Mouse (Mus musculus): ENCODE data around the gene Rxfp3. TPM values are rescaled to one million over a fixed set of nuclear protein-coding genes. Genes with fewer than 3 reads are reported as not detected.

Gene Rxfp3
- polyA plus RNA-seq, 1 experiment from 2014 or later = 0.95 TPM

DNA sequence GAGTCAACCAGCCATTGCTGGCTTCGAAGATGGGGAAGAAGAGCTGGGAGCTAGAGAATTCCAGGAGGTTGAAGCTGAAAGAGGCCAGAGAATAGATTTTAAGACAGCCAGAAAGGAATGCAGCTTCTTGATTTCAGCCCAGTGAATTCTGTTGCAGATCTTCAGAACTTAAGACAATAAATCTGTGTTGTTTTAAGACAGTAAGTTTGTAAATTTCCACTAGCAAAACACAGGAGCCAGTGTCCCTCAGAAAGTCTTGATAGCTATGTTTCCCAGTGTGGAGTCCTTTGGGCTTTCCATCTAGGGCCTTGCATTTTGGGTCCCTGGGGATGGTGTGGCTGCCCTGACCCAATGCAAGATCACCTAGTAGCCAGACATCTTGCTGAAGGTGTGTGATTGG lies 25.1 kb upstream of the Rxfp3 start:
- Histone ChIP-seq H3K4me3 (no peak overlapping the region), H3K9ac (no peak overlapping the region), H3K36me3 (no peaks in the 10 kb centered on the region), H3K27me3 (no peaks in the 10 kb centered on the region), H3K27ac (replicated peaks) (no peak overlapping the region), H3K4me1 (replicated peaks) (peaks cover 33% of the 10 kb centered on the region), H3K4me2 (no peak overlapping the region), H3K9me3 (no peaks in the 10 kb centered on the region)
- ATAC-seq (ENCODE audit: low read depth) = no peak
- 91% methylated on average over 1 of the region's 1 CpGs for WGBS

DNA sequence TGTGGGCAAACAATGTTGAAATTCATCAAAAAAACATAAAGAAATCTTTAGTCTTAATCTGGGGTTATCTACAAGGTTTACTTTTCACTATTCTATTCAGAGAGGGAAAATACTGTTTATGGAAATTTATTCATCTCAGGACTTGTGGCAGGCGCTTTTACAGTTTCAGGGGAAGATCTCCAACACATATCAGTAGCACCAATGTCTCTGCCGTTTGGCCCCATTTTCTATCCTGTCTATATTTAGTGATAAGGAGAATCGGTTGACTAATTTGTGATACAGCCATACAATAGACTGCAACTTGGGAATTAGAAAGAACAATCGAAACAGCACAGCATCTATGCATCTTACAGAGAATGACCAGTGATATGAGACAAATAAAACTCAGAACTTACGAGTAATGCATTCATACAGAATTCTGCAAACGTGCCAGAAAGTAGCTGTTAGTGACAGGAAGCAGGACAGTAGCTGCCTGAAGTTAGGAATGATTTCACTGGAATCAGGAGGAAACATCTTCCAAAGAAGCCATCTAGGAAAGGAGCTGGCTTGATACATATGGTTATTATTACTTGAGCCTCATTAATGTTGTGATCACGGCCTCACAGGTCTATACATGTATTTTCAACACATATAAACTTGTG lies 16.8 kb upstream of the Rxfp3 start:
- no peaks in the 10 kb centered on the region for H3K4me1 ChIP-seq (replicated peaks)
- WGBS = 85% methylated on average over 7 of the region's 7 CpGs
- no peak overlapping the region for H3K9ac ChIP-seq
- no peaks in the 10 kb centered on the region for H3K27me3 ChIP-seq
- no peak for ATAC-seq (ENCODE audit: low read depth)
- no peaks in the 10 kb centered on the region for H3K36me3 ChIP-seq
- H3K4me3 ChIP-seq = no peak overlapping the region
- no peaks in the 10 kb centered on the region for H3K9me3 ChIP-seq
- no peak overlapping the region for H3K4me2 ChIP-seq
- no peak overlapping the region for H3K27ac ChIP-seq (replicated peaks)

DNA sequence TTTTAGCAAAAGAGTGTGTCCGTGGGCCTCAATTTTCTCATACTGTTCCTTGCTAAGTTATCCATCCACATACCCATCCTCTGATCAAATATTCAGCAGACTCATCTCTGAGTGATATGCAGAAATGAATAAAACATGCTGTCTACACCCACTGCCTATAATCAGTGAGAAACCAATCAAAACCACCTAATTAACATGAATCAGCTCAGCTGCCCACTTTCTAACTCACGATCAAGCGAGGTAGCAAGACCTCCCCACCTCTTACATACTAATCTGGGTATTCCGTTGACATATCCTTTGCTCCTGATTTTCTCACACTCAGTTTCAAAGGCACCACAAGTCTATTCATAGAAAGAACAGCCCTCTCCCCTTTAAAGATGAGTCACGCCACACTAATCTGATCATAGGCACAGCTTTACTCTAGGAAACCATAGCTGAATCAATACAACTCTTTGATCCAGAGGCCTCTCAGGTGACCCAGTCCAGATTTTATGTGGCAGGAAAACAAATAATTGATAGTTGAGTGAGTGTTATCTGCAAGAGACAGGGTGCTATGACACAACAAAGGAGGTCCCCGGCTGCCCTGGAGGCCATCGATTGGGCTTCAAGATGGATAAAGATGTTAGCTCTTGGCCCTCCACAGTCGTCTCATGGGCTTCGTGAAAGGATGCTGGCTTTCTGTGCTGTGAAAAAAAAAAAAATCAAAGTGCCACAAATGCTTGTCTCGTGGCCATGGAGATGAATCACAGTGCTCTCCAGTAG lies 16.1 kb upstream of the Rxfp3 start:
- no peak overlapping the region for H3K4me3 ChIP-seq
- no peaks in the 10 kb centered on the region for H3K36me3 ChIP-seq
- no peaks in the 10 kb centered on the region for H3K27me3 ChIP-seq
- no peaks in the 10 kb centered on the region for H3K9me3 ChIP-seq
- no peaks in the 10 kb centered on the region for H3K4me1 ChIP-seq (replicated peaks)
- ATAC-seq (ENCODE audit: low read depth) = no peak
- no peak overlapping the region for H3K27ac ChIP-seq (replicated peaks)
- 65% methylated on average over 10 of the region's 10 CpGs for WGBS
- no peak overlapping the region for H3K4me2 ChIP-seq
- H3K9ac ChIP-seq = no peak overlapping the region

DNA sequence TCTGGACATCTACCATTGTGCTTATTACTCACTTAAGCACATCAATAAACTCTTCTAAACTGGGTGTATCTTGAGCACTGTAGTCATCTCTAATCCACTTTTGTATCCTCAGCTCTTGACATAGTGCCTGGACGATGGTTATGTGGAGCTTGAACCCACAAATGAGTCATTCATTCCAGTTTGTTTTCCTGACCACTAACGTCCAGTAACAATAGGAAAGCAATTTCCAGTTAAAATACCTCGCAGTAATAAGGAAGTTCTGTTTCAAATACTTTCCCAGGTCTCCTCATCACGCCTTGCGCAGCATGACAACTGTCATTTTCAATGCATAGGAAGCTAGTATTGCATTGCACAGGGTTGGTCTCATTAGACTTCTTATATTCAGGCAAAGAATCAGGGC lies 5.0 kb upstream of the Rxfp3 start:
- H3K4me2 ChIP-seq = no peak overlapping the region
- peaks cover under 1% of the 10 kb centered on the region for H3K4me1 ChIP-seq (replicated peaks)
- H3K9me3 ChIP-seq = no peaks in the 10 kb centered on the region
- H3K27me3 ChIP-seq = peaks cover 6% of the 10 kb centered on the region
- ATAC-seq (ENCODE audit: low read depth) = no peak
- WGBS = 87% methylated on average over 5 of the region's 5 CpGs
- H3K36me3 ChIP-seq = no peaks in the 10 kb centered on the region
- H3K9ac ChIP-seq = no peak overlapping the region
- no peak overlapping the region for H3K27ac ChIP-seq (replicated peaks)
- H3K4me3 ChIP-seq = no peak overlapping the region

DNA sequence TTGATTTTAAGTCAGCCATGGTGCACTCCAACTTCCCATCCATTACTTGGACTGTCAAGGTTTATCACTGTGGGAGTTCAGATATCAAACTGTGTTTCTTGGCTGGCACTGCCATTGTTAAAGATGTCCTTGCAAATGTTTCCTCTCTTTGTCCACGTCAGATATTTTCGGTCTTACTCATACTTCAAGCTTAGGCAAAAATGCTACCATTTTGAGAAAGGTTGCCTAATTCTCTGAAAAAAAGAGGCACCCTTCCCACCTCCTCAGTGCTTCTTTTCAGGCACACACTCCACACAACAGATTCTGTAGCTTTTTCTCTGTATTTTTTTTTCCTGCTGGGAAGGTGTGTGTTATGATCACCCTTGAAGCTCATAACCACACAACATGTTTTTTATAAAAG lies 3.4 kb upstream of the Rxfp3 start:
- Histone ChIP-seq H3K36me3 (no peaks in the 10 kb centered on the region), H3K27ac (replicated peaks) (no peak overlapping the region), H3K4me3 (no peak overlapping the region), H3K9ac (no peak overlapping the region), H3K9me3 (no peaks in the 10 kb centered on the region), H3K4me1 (replicated peaks) (peaks cover 17% of the 10 kb centered on the region), H3K27me3 (peaks cover 22% of the 10 kb centered on the region), H3K4me2 (no peak overlapping the region)
- no peak for ATAC-seq (ENCODE audit: low read depth)
- WGBS = 83% methylated on average over 2 of the region's 2 CpGs

DNA sequence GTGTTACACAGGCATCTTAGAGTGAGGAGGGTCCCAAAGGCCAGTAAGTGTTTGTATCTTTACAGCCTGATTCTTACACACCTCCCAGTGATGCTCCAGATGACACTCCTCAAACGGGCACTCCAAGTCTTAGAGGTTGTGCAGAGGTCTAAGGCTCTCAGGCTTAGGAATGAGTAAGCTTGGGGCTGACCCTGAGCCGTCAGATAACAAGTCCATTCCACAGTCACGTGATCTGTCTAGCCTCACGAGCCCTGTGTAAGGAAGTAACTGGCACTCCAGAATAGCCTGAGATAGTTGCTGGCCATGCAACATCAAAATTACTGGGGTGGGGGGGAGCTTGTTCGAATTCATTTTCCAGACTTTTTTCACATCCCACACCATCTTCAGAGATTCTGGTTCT lies 2.3 kb upstream of the Rxfp3 start:
- no peak overlapping the region for H3K4me3 ChIP-seq
- no peak overlapping the region for H3K9ac ChIP-seq
- no peaks in the 10 kb centered on the region for H3K9me3 ChIP-seq
- no peak overlapping the region for H3K27ac ChIP-seq (replicated peaks)
- peaks cover 25% of the 10 kb centered on the region for H3K4me1 ChIP-seq (replicated peaks)
- no peak for ATAC-seq (ENCODE audit: low read depth)
- H3K4me2 ChIP-seq = no peak overlapping the region
- H3K27me3 ChIP-seq = peaks cover 34% of the 10 kb centered on the region
- WGBS = 73% methylated on average over 5 of the region's 5 CpGs
- H3K36me3 ChIP-seq = no peaks in the 10 kb centered on the region

DNA sequence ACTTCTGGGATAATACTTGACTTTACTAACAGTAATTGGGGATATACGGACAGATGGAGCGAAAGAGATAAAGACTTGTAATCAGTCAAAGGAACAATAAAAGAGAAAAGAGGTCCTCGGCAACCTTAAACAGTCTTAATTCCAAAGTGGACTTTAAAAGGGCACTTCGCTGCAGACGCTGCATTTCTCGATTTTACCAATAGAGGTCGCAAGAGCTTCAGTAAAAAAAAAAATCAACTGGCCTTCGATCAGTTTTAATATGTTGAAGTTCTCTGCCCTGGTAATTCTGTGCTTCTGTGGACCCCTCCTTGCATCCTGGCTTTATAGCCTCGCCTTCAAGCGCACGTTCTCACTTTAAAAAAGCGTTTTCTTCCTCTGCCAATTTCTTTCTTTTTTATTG lies 685 bp upstream of the Rxfp3 start:
- H3K4me2 ChIP-seq = peak overlapping the region; percentile 66; the same call in 1 of the 2 replicates
- H3K4me1 ChIP-seq (replicated peaks) = peaks cover 25% of the 10 kb centered on the region
- H3K9ac ChIP-seq = no peak overlapping the region
- no peak for ATAC-seq (ENCODE audit: low read depth)
- H3K27me3 ChIP-seq = peaks cover 49% of the 10 kb centered on the region
- no peaks in the 10 kb centered on the region for H3K36me3 ChIP-seq
- WGBS = 4% methylated on average over 12 of the region's 12 CpGs
- no peak overlapping the region for H3K27ac ChIP-seq (replicated peaks)
- H3K9me3 ChIP-seq = no peaks in the 10 kb centered on the region
- H3K4me3 ChIP-seq = no peak overlapping the region

DNA sequence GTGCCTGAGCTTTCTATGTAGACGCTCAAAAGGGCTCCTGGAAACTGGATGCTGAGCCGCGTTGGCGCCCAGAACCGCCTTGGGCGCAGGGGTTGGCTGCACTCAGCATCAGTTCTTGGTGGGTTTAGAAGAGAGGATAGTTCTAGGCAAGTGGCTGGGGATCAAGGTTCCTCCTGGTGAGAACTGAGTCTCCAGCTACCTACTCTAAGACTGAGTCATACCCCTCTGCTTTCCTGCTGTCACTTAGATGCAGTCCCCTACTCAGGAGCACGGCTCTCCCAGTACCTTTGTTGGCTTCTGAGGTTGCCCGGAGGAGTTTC lies 455 bp downstream of the Rxfp3 start:
- H3K4me2 ChIP-seq = peak overlapping the region; percentile 66
- H3K9ac ChIP-seq = peak overlapping the region; percentile 61
- H3K27me3 ChIP-seq = peaks cover 49% of the 10 kb centered on the region
- peaks cover 25% of the 10 kb centered on the region for H3K4me1 ChIP-seq (replicated peaks)
- H3K9me3 ChIP-seq = no peaks in the 10 kb centered on the region
- H3K27ac ChIP-seq (replicated peaks) = no peak overlapping the region
- peak overlapping the region; percentile 40 for H3K4me3 ChIP-seq
- H3K36me3 ChIP-seq = no peaks in the 10 kb centered on the region
- 0 out of 2 replicates have a peak, but pooled peaks have one; percentile 29 for ATAC-seq (ENCODE audit: low read depth)
- 7% methylated on average over 8 of the region's 8 CpGs for WGBS

DNA sequence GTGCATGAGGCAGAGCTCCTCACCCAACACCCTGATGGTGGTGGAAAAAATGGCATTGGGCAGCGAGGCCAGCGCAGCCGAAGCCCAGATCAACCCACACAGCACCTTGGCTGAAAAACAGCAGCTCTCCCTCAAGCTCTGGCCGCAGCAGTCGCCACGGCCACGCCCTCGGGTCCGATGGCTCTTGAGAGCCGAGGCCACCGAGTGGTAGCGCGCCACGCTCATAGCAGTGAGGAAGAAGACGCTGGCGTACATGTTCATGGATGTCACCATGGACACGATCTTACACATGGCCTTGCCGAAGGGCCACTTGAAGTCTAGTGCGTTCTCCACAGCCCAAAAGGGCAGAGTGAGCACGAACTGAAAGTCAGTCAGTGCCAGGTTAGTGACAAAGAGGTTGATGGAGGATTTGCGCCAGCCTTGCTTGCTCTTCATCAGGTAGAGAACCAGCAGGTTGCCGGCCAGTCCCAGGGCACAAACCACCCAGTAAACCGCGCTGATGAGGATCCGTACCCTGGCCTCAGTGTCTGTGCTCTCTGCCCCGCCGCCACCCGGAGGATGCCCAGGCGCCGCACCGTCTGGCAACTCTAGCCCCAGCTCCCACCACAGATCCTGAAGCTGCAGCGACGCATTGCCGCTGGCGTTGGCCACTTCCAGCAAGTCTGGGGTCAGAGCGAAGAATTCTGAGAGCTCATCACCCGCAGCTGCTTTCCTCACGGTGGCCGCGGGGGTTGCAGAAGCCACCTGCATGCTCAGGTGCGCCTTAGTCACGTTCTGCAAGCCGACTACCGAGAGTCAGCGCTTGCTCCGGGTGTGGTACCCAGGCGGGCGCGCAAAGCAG lies 1.0 kb downstream of the Rxfp3 start:
- no peak overlapping the region for H3K27ac ChIP-seq (replicated peaks)
- H3K4me3 ChIP-seq = peak overlapping the region; percentile 40
- peak overlapping the region; percentile 61 for H3K9ac ChIP-seq
- H3K27me3 ChIP-seq = peaks cover 49% of the 10 kb centered on the region
- WGBS = 2% methylated on average over 49 of the region's 49 CpGs
- no peaks in the 10 kb centered on the region for H3K36me3 ChIP-seq
- peak overlapping the region; percentile 66 for H3K4me2 ChIP-seq
- H3K4me1 ChIP-seq (replicated peaks) = peaks cover 25% of the 10 kb centered on the region
- no peaks in the 10 kb centered on the region for H3K9me3 ChIP-seq
- peak; percentile 45; the same call in 1 of the 2 replicates for ATAC-seq (ENCODE audit: low read depth)

DNA sequence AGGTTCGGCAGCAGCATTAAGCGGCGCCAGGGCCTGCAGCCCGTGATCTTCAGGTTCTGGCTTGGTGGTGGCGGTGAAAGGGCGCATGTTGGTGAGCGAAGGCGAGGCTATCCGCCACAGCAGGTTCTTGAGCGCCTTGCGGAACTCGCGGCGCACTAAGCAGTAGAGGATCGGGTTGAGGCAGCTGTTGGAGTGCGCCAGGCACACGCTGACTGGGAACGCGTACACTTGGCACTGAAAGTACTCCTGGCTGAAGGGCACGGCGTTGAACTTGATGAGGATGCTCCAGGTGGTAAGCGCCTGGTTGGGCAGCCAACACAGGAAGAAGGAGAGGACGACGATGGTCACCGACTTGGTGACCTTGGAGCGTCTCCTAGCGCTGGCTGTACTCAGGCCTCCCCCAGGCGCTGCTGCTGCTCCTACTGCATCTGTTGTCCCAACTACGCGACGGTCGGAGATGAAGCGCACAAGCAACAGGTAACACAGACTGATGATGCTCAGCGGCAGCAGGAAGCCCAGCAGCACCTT lies 1.8 kb downstream of the Rxfp3 start:
- H3K9ac ChIP-seq = peak overlapping the region; percentile 61; the same call in 1 of the 2 replicates
- no peaks in the 10 kb centered on the region for H3K9me3 ChIP-seq
- H3K27ac ChIP-seq (replicated peaks) = no peak overlapping the region
- peaks cover 49% of the 10 kb centered on the region for H3K27me3 ChIP-seq
- H3K4me1 ChIP-seq (replicated peaks) = peaks cover 25% of the 10 kb centered on the region
- H3K4me2 ChIP-seq = peak overlapping the region; percentile 66
- WGBS = 4% methylated on average over 34 of the region's 34 CpGs
- no peaks in the 10 kb centered on the region for H3K36me3 ChIP-seq
- H3K4me3 ChIP-seq = peak overlapping the region; percentile 40
- ATAC-seq (ENCODE audit: low read depth) = no peak

DNA sequence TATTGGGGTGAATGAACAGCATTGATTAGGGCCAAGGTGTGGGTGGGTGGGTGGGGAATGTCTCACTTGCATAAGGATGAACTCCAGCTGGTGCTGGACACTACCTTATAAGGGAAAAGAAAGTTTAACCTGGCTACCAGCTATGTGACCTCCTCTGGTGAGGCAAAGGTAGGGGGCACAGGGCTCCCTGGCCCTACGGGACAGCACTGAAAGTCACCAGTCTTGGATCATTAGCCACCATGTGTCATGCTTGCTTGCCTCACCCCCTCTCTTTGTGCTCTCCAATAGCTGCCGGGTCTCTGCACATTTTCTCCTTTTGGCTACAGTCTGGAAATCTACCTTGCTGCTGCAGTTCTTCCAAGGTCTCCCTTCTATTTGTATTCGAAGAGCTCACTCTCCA lies 7.6 kb downstream of the Rxfp3 start:
- ATAC-seq (ENCODE audit: low read depth) = no peak
- Histone ChIP-seq H3K36me3 (no peaks in the 10 kb centered on the region), H3K4me2 (no peak overlapping the region), H3K9me3 (no peaks in the 10 kb centered on the region), H3K27ac (replicated peaks) (no peak overlapping the region), H3K9ac (no peak overlapping the region), H3K27me3 (peaks cover 17% of the 10 kb centered on the region), H3K4me1 (replicated peaks) (no peaks in the 10 kb centered on the region), H3K4me3 (no peak overlapping the region)
- WGBS = 85% methylated on average over 3 of the region's 3 CpGs
